Mouse (Mus musculus): ENCODE data around the gene Fut7. TPM values are rescaled to one million over a fixed set of nuclear protein-coding genes. Genes with fewer than 3 reads are reported as not detected.

Fut7 gene
- polyA plus RNA-seq, 1 experiment from 2014 or later, result 0.11 TPM

DNA sequence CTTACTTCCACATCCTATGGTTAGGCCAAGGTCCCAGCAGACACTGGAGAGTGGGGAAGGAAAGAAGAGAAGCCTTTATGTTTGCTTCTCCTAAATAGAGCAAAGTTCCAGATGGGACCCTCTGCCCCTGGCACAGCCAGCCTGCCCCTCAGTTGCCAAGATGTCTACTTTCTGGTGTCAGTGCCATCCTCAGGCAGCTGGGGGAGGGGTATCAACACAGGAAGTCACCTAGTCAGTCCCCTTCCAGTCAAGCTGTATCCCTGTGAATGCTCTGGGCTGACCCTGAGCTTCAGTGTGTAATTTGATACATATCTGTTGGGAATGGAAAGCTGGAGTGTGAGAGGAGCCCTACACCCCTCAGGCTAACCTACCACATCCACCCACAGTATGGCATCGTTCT, 26.1 kb upstream of the Fut7 start:
- Histone ChIP-seq H3K4me3 (ENCODE audit: low read depth, low read length) (no peak overlapping the region), H3K36me3 (ENCODE audit: control insufficient read depth, insufficient read depth, low read length) (no peaks in the 10 kb centered on the region), H3K9ac (ENCODE audit: low read depth, low read length) (no peak overlapping the region), H3K4me2 (replicated peaks; ENCODE audit: low read depth, low read length) (no peak overlapping the region), H3K4me1 (replicated peaks; ENCODE audit: control insufficient read depth, insufficient read depth, low read length) (peaks cover 5% of the 10 kb centered on the region; the same call in 1 of the 2 replicates), H3K9me3 (ENCODE audit: control insufficient read depth, low read length) (no peaks in the 10 kb centered on the region), H3K27ac (ENCODE audit: low read depth, low read length) (no peak overlapping the region), H3K27me3 (ENCODE audit: control insufficient read depth, insufficient read depth, low read length) (peaks cover 61% of the 10 kb centered on the region)
- ATAC-seq (ENCODE audit: low FRiP score) (no peak), DNase-seq (ENCODE audit: low spot score) (no peak)
- WGBS, result 57% methylated on average over 1 of the region's 1 CpGs

DNA sequence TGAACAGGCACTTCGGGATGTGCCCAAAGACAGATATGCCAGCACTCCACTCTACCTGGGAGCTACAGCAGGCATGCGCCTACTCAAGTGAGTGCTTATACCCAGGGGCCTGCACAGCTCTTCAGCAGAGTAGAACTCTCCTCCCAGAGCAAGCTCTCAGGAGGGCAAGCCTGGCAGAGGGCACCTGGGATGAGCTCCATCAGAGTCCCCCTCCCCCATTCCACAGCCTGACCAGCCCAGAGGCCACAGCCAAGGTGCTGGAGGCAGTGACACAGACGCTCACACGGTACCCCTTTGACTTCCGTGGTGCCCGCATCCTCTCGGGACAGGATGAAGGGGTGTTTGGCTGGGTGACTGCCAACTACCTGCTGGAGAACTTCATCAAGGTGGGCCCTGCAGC, 25.0 kb upstream of the Fut7 start:
- Histone ChIP-seq H3K27ac (ENCODE audit: low read depth, low read length) (no peak overlapping the region), H3K4me1 (replicated peaks; ENCODE audit: control insufficient read depth, insufficient read depth, low read length) (peaks cover 5% of the 10 kb centered on the region; the same call in 1 of the 2 replicates), H3K9ac (ENCODE audit: low read depth, low read length) (no peak overlapping the region), H3K4me2 (replicated peaks; ENCODE audit: low read depth, low read length) (no peak overlapping the region), H3K4me3 (ENCODE audit: low read depth, low read length) (no peak overlapping the region), H3K9me3 (ENCODE audit: control insufficient read depth, low read length) (no peaks in the 10 kb centered on the region), H3K27me3 (ENCODE audit: control insufficient read depth, insufficient read depth, low read length) (peaks cover 61% of the 10 kb centered on the region), H3K36me3 (ENCODE audit: control insufficient read depth, insufficient read depth, low read length) (no peaks in the 10 kb centered on the region)
- WGBS, result 90% methylated on average over 7 of the region's 7 CpGs
- DNase-seq (ENCODE audit: low spot score), result no peak
- ATAC-seq (ENCODE audit: low FRiP score), result no peak

DNA sequence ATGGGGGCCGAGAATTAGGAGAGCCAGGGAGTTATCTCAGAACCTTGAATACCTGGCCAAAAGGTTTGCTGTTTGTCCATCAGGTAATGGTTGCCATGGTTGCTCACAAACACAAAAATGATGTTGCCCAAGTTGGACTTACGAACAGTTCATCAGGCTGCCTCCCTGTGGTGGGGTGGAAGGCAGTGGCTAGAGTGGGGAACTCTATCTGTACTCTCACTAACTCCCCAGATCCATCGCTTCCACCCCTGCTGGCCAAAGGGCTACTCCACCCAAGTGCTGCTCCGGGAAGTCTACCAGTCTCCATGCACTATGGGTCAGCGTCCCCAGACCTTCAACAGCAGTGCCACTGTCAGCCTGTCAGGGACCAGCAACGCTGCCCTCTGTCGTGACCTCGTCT, 24.0 kb upstream of the Fut7 start, which contains the start of gene Npdc1:
Npdc1 (plus strand) TSS at position 301 of the 400 bp plus-strand sequence.
- Histone ChIP-seq H3K4me3 (ENCODE audit: low read depth, low read length) (no peak within 1 kb of the TSS), H3K4me1 (replicated peaks; ENCODE audit: control insufficient read depth, insufficient read depth, low read length) (peaks cover 5% of the 10 kb centered on the region; the same call in 1 of the 2 replicates), H3K9ac (ENCODE audit: low read depth, low read length) (no peak within 1 kb of the TSS), H3K36me3 (ENCODE audit: control insufficient read depth, insufficient read depth, low read length) (no peaks in the 10 kb centered on the region), H3K27me3 (ENCODE audit: control insufficient read depth, insufficient read depth, low read length) (peaks cover 63% of the 10 kb centered on the region), H3K9me3 (ENCODE audit: control insufficient read depth, low read length) (no peaks in the 10 kb centered on the region), H3K4me2 (replicated peaks; ENCODE audit: low read depth, low read length) (no peak within 1 kb of the TSS), H3K27ac (ENCODE audit: low read depth, low read length) (no peak within 1 kb of the TSS)
- DNase-seq (ENCODE audit: low spot score) (no peak), ATAC-seq (ENCODE audit: low FRiP score) (no peak)
- 62% methylated on average over 8 of the region's 8 CpGs for WGBS

DNA sequence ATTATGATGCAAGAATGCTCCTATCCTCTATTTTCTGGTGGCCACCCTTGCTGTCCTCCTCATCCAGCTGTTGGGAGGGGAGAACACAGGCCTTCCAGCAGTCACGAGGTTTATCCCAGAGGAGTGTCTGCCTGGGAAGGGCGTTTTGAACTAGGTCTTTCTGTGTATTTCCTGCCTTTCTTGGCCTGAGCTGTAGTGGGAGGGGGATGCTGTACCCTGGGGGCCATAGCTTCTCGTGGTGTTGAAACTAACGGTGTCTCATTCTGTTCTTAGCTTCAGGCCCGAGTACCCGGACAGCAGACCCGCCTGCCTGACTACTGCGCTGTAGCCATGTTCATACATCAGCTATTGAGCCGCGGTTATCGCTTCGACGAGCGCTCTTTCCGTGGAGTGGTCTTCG, 22.8 kb upstream of the Fut7 start:
- WGBS, result 20% methylated on average over 16 of the region's 16 CpGs
- Histone ChIP-seq H3K27me3 (ENCODE audit: control insufficient read depth, insufficient read depth, low read length) (peaks cover 53% of the 10 kb centered on the region), H3K9me3 (ENCODE audit: control insufficient read depth, low read length) (no peaks in the 10 kb centered on the region), H3K4me2 (replicated peaks; ENCODE audit: low read depth, low read length) (peak overlapping the region; percentile 19; the same call in 1 of the 2 replicates), H3K36me3 (ENCODE audit: control insufficient read depth, insufficient read depth, low read length) (no peaks in the 10 kb centered on the region), H3K4me3 (ENCODE audit: low read depth, low read length) (no peak overlapping the region), H3K4me1 (replicated peaks; ENCODE audit: control insufficient read depth, insufficient read depth, low read length) (peaks cover 5% of the 10 kb centered on the region; the same call in 1 of the 2 replicates), H3K9ac (ENCODE audit: low read depth, low read length) (no peak overlapping the region), H3K27ac (ENCODE audit: low read depth, low read length) (no peak overlapping the region)
- ATAC-seq (ENCODE audit: low FRiP score), result no peak
- no peak for DNase-seq (ENCODE audit: low spot score)

DNA sequence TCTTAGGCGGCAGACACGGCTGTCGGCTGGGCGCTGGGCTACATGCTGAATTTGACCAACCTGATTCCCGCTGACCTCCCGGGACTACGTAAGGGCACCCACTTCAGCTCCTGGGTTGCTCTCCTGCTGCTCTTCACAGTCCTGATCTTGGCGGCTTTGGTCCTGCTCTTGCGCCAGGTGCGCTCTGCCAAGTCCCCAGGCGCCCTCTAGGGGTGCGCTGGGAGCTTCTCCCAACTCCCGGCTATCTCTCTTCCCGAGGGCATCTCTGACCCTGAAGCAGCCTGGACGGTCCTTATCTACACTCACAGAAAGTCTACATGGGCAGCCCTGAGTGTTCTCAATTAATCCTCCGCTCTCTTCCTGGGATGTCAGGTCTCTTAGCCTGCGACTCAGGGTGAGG, 22.3 kb upstream of the Fut7 start:
- DNase-seq (ENCODE audit: low spot score), result peak; percentile 60

DNA sequence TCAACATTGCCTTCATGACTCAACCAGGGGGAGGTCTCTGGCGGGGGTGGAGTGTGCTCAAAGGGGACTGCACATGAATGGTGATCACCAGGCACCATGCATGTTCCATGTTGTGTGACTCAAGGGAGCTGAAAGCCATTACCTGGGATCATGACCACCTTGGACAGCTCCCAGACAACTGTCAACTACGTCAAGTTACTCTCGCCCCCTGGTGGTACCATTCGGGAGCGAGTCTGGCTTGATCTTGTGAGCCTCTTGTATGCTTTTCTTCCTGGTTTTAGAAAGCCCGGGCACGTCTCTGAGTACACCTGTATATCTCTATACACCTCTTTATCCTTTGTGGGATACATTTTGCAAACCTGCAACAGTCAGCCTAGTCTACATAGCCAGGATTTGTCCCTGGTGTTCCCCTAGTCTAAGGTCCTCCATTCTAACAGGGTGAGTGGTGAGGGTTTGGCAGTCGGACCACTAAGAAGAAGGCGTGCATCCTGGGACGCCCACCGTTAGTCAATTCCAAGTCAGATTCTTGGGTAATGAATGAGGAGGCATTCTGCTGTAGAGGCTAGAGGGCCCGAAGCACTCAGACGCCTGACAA, 20.6 kb upstream of the Fut7 start:
- WGBS, result under 1% methylated on average over 13 of the region's 13 CpGs
- H3K27me3 ChIP-seq (ENCODE audit: control insufficient read depth, insufficient read depth, low read length), result peaks cover 31% of the 10 kb centered on the region
- peak overlapping the region; percentile 58 for H3K4me2 ChIP-seq (replicated peaks; ENCODE audit: low read depth, low read length)
- no peaks in the 10 kb centered on the region for H3K36me3 ChIP-seq (ENCODE audit: control insufficient read depth, insufficient read depth, low read length)
- H3K27ac ChIP-seq (ENCODE audit: low read depth, low read length), result peak overlapping the region; percentile 61; the same call in 1 of the 2 replicates
- H3K9me3 ChIP-seq (ENCODE audit: control insufficient read depth, low read length), result no peaks in the 10 kb centered on the region
- no peaks in the 10 kb centered on the region for H3K4me1 ChIP-seq (replicated peaks; ENCODE audit: control insufficient read depth, insufficient read depth, low read length)
- DNase-seq (ENCODE audit: low spot score) (peak; percentile 91), ATAC-seq (ENCODE audit: low FRiP score) (peak; percentile 50)
- H3K4me3 ChIP-seq (ENCODE audit: low read depth, low read length), result peak overlapping the region; percentile 76
- peak overlapping the region; percentile 91 for H3K9ac ChIP-seq (ENCODE audit: low read depth, low read length)

More for the DNA sequence above, 22.3 kb upstream of the Fut7 start:
- no peak overlapping the region for H3K9ac ChIP-seq (ENCODE audit: low read depth, low read length)
- peaks cover 4% of the 10 kb centered on the region; the same call in 1 of the 2 replicates for H3K4me1 ChIP-seq (replicated peaks; ENCODE audit: control insufficient read depth, insufficient read depth, low read length)
- H3K4me3 ChIP-seq (ENCODE audit: low read depth, low read length), result peak overlapping the region; percentile 10; the same call in 1 of the 2 replicates
- no peak overlapping the region for H3K27ac ChIP-seq (ENCODE audit: low read depth, low read length)
- H3K9me3 ChIP-seq (ENCODE audit: control insufficient read depth, low read length), result no peaks in the 10 kb centered on the region
- 3% methylated on average over 17 of the region's 17 CpGs for WGBS
- peak overlapping the region; percentile 19; the same call in 1 of the 2 replicates for H3K4me2 ChIP-seq (replicated peaks; ENCODE audit: low read depth, low read length)
- no peaks in the 10 kb centered on the region for H3K36me3 ChIP-seq (ENCODE audit: control insufficient read depth, insufficient read depth, low read length)
- peaks cover 48% of the 10 kb centered on the region for H3K27me3 ChIP-seq (ENCODE audit: control insufficient read depth, insufficient read depth, low read length)
- no peak for ATAC-seq (ENCODE audit: low FRiP score)

DNA sequence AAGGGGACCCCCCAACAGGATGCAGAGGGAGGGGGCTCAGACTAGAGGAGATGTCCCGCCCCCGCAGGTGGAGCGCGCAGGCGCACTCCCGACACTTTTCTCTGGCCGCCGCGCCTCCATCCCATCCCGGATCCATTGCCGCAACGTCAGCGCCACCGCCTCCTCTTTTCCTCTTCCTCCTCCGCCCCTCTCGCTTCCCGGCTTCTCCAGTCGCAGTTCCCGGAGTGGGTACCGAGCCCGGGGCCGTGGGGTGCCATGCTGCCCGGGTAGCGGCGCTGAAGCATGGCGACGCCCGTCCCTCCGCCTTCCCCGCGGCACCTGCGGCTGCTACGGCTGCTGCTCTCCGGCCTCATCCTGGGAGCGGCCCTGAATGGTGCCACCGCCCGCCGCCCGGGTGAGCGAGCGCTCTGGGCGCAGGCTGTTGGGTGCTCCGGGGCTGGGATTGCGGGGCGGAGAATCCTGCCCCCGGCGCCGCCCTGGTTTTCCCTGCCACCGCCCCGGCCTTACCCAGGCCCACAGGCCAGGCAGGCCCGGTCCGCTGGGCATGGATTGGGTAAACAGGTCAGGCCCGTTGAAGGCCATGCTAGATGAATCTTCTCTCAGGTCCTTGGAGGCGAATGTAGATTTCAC, 20.0 kb upstream of the Fut7 start:
- no peaks in the 10 kb centered on the region for H3K36me3 ChIP-seq (ENCODE audit: control insufficient read depth, insufficient read depth, low read length)
- peak overlapping the region; percentile 76 for H3K4me3 ChIP-seq (ENCODE audit: low read depth, low read length)
- peak overlapping the region; percentile 91 for H3K9ac ChIP-seq (ENCODE audit: low read depth, low read length)
- H3K4me2 ChIP-seq (replicated peaks; ENCODE audit: low read depth, low read length), result peak overlapping the region; percentile 58
- H3K27ac ChIP-seq (ENCODE audit: low read depth, low read length), result peak overlapping the region; percentile 61
- DNase-seq (ENCODE audit: low spot score) (peak; percentile 81), ATAC-seq (ENCODE audit: low FRiP score) (peak; percentile 77)
- H3K9me3 ChIP-seq (ENCODE audit: control insufficient read depth, low read length), result no peaks in the 10 kb centered on the region
- H3K27me3 ChIP-seq (ENCODE audit: control insufficient read depth, insufficient read depth, low read length), result peaks cover 27% of the 10 kb centered on the region
- H3K4me1 ChIP-seq (replicated peaks; ENCODE audit: control insufficient read depth, insufficient read depth, low read length), result no peaks in the 10 kb centered on the region
- WGBS, result 2% methylated on average over 53 of the region's 54 CpGs

DNA sequence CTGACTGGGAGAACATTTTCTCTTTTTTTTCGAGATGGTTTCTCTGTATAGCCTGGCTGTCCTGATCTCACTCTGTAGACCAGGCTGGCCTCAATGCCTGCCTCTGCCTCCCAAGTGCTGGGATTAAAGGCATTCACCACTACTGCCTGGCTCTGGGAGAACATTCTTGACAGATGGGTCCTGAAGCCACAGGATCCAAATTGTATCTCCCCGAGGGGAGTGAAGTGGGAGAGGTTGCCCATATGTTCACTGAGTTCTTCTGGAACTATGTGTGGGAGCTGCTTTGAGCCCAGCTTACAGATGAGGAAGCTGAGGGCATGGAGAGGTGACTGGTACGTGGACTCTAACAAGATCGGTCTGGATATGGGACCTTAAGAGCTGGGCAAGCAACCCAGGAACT, 19.1 kb upstream of the Fut7 start:
- no peak overlapping the region for H3K27ac ChIP-seq (ENCODE audit: low read depth, low read length)
- DNase-seq (ENCODE audit: low spot score) (no peak), ATAC-seq (ENCODE audit: low FRiP score) (no peak)
- H3K9ac ChIP-seq (ENCODE audit: low read depth, low read length), result peak overlapping the region; percentile 1; the same call in 1 of the 2 replicates
- peak overlapping the region; percentile 76 for H3K4me3 ChIP-seq (ENCODE audit: low read depth, low read length)
- H3K9me3 ChIP-seq (ENCODE audit: control insufficient read depth, low read length), result no peaks in the 10 kb centered on the region
- H3K27me3 ChIP-seq (ENCODE audit: control insufficient read depth, insufficient read depth, low read length), result peaks cover 21% of the 10 kb centered on the region
- 0 out of 2 replicates have a peak, but pooled peaks cover 2% of the 10 kb centered on the region for H3K36me3 ChIP-seq (ENCODE audit: control insufficient read depth, insufficient read depth, low read length)
- WGBS, result 89% methylated on average over 4 of the region's 4 CpGs
- peak overlapping the region; percentile 58 for H3K4me2 ChIP-seq (replicated peaks; ENCODE audit: low read depth, low read length)
- no peaks in the 10 kb centered on the region for H3K4me1 ChIP-seq (replicated peaks; ENCODE audit: control insufficient read depth, insufficient read depth, low read length)

Data from hindbrain, embryonic 11.5 days (tissue).